Mouse (Mus musculus) midbrain, embryonic 13.5 days (tissue): ENCODE measurements around the gene Slc4a8. TPM values are rescaled to one million over a fixed set of nuclear protein-coding genes. Genes with fewer than 3 reads are reported as not detected.
"Not testable (repeated sequence)": the region's sequence is repeated elsewhere in the genome, so short reads cannot be mapped to it uniquely, and the experiment has no call there.

ENCODE experiments used
- ATAC-seq: fragments of 200-750 bp; cut with Nextera tagmentation; 2 replicates; pipeline ENCODE4 v1.8.0; 2017; ENCODE audit warnings: mild to moderate bottlenecking, moderate TSS enrichment, moderate library complexity
- H3K27ac ChIP-seq: fragments of 300-500 bp; sonication (generic); 2 replicates; pipeline ENCODE4 v1.5.1; 2015; ENCODE audit warnings: inconsistent platforms, mild to moderate bottlenecking, moderate library complexity
- H3K27me3 ChIP-seq: fragments of 300-500 bp; sonication (generic); 2 replicates; pipeline ENCODE4 v1.6.1; 2015; ENCODE audit warnings: mild to moderate bottlenecking, inconsistent platforms
- H3K36me3 ChIP-seq: fragments of 300-500 bp; sonication (generic); 2 replicates; pipeline ENCODE4 v1.6.1; 2015; ENCODE audit warnings: mild to moderate bottlenecking, inconsistent platforms
- H3K4me1 ChIP-seq: fragments of 300-500 bp; sonication (generic); replicated peaks from 2 replicates; pipeline ENCODE4 v1.6.1; 2015; ENCODE audit warnings: inconsistent platforms
- H3K4me2 ChIP-seq: fragments of 300-500 bp; sonication (generic); replicated peaks from 2 replicates; pipeline ENCODE4 v1.6.1; 2015; ENCODE audit warnings: moderate library complexity, mild to moderate bottlenecking, inconsistent platforms
- H3K4me3 ChIP-seq: fragments of 300-500 bp; sonication (generic); replicated peaks from 2 replicates; pipeline ENCODE4 v1.5.1; 2015; ENCODE audit warnings: mild to moderate bottlenecking, inconsistent platforms
- H3K9ac ChIP-seq: fragments of 300-500 bp; sonication (generic); replicated peaks from 2 replicates; pipeline ENCODE4 v1.6.1; 2015; ENCODE audit warnings: mild to moderate bottlenecking, inconsistent platforms
- H3K9me3 ChIP-seq: fragments of 300-500 bp; sonication (generic); 2 replicates; pipeline ENCODE4 v1.6.1; 2016; ENCODE audit warnings: mild to moderate bottlenecking, inconsistent platforms
- WGBS: fragments of 180-500 bp; shearing (Covaris S2); methylation state at CpG from one replicate; pipeline ENCODE4 v1.1.7; 2015; 5-methylcytosine and 5-hydroxymethylcytosine counted together
- polyA plus RNA-seq: library from polyadenylated mRNA; unstranded; fragments of >200 nt; fragmentation: Nextera tagmentation; extraction: Ambion mirVana; gene quantifications from 2 replicates; pipeline ENCODE4 v1.2.1, GENCODE M21; 2015

The Slc4a8 gene
- polyA plus RNA-seq, 1 experiment from 2014 or later = 23.3 TPM

DNA sequence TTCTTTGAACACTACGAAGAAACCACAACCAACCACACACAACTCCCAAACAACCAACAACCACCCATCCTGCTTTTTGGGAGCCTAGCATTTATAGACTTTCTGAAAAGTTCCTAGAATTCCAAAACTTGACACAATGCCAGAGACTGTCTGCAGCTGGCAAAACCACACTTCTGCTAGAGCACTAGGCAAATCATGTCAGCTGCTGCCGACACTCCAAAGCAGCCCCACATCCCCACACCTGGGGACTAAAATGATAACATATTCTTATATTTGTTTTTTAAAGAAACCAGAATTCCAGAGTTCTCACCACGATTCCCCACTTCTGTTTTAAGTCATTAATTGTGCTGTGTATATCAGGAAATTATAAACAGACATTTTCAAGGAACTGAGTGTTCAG lies 57.3 kb downstream of the Slc4a8 start:
- Histone ChIP-seq H3K9me3 (no peaks in the 10 kb centered on the region), H3K4me3 (no peak overlapping the region), H3K27me3 (peaks cover 19% of the 10 kb centered on the region), H3K27ac (no peak overlapping the region), H3K4me1 (peaks cover 4% of the 10 kb centered on the region; the same call in 1 of the 2 replicates), H3K36me3 (peaks cover 35% of the 10 kb centered on the region), H3K9ac (no peak overlapping the region), H3K4me2 (no peak overlapping the region)
- no peak for ATAC-seq
- 95% methylated on average over 3 of the region's 3 CpGs for WGBS

DNA sequence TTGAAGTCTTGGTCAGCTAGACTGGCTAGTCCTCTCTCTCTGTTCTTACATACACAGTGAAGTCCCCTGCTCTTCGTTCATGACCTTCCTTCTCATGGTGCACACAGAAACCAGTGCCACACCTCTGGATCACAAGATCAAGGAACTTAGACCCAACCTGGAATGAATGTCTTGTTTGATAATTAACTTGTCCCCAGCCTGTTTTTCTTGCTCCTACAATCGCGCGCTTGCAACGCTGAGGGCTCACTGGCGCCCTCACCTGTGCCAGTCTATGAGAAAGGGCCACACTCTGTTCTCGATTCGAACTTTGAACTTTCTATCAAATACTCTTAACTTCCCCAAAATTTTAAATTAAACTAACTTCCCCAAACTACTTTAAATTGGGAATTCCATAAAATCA lies 60.3 kb downstream of the Slc4a8 start:
- Histone ChIP-seq H3K27ac (no peak overlapping the region), H3K36me3 (peaks cover 17% of the 10 kb centered on the region), H3K4me1 (0 out of 2 replicates have a peak, but pooled peaks cover 6% of the 10 kb centered on the region), H3K9ac (no peak overlapping the region), H3K9me3 (no peaks in the 10 kb centered on the region), H3K4me3 (no peak overlapping the region), H3K27me3 (peaks cover 24% of the 10 kb centered on the region), H3K4me2 (no peak overlapping the region)
- ATAC-seq = no peak
- 59% methylated on average over 8 of the region's 8 CpGs for WGBS

DNA sequence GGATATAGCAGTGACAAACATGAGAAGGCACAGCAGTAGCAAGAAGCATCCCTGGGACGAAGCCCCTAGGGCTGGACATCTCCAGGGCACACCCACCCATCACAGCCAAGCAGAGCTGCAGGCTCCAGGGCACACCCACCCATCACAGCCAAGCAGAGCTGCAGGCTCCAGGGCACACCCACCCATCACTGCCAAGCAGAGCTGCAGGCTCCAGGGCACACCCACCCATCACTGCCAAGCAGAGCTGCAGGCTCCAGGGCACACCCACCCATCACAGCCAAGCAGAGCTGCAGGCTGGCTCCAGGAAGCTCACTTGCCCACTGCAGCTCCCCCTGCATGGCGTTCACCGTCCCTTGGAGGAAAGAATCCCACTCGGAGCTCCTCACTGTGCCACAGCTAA lies 60.8 kb downstream of the Slc4a8 start:
- not testable (repeated sequence) for H3K4me1 ChIP-seq, ATAC-seq, H3K4me3 ChIP-seq, H3K9ac ChIP-seq, H3K9me3 ChIP-seq, H3K4me2 ChIP-seq, H3K27ac ChIP-seq
- H3K27me3 ChIP-seq = peaks cover 24% of the 10 kb centered on the region
- 75% methylated on average over 4 of the region's 4 CpGs for WGBS
- H3K36me3 ChIP-seq = peaks cover 15% of the 10 kb centered on the region

DNA sequence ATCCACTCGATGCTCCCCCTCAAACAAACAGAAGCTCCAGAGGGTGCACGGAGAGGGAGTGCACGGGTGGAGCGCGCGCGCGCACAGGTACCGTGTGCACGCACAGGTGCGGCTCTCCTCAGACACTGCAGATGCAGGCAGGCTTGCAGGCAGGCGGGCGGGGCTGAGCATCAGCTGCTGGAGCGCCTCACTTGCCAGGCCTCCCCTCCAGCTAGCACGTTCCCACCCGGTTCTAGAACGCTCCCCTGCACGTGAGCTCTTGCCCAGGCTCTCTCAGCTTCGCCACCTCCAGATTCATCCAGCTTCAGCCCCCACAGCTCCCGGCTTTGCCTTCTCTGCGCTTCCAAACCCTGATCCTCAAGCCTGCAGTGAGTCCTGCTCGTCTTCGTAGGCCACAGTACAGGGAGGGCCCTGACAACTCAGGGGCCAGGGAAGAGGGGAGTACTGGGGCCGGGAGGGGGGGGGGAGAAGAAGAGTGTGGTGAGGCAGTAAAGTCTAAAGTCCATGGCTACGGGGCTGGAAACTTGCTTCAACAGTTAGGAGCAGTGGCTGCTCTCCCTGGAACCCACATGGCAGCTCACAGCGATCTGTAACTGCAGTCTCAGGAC lies 63.8 kb downstream of the Slc4a8 start:
- Histone ChIP-seq H3K4me3 (peak overlapping the region; percentile 21), H3K36me3 (no peaks in the 10 kb centered on the region), H3K9me3 (no peaks in the 10 kb centered on the region), H3K27ac (no peak overlapping the region), H3K9ac (peak overlapping the region; percentile 46; the same call in 1 of the 2 replicates), H3K4me1 (0 out of 2 replicates have a peak, but pooled peaks cover 6% of the 10 kb centered on the region), H3K4me2 (peak overlapping the region; percentile 45), H3K27me3 (peaks cover 22% of the 10 kb centered on the region)
- peak; percentile 63 for ATAC-seq
- 14% methylated on average over 26 of the region's 26 CpGs for WGBS

DNA sequence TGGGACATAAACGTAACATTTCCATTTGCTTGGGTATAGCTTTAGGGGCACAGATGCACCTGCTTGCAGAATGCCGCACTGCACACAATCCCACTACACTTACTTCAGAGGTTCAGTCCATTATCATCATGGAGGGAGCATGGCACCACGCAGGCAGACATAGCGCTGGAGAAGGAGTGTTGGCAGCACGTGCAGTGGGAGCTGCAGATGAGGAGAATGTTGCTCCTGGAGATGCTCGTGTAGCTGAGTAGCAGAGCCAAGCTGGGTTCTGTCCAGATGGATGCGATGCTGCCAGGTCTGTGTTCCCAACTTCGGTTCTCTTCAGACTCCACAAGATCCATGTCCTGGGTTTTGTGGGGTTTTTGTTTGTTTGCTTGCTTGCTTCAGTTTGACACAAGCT lies 64.5 kb downstream of the Slc4a8 start:
- H3K4me3 ChIP-seq = no peak overlapping the region
- 0 out of 2 replicates have a peak, but pooled peaks cover 6% of the 10 kb centered on the region for H3K4me1 ChIP-seq
- H3K27me3 ChIP-seq = peaks cover 22% of the 10 kb centered on the region
- H3K27ac ChIP-seq = no peak overlapping the region
- WGBS = 87% methylated on average over 8 of the region's 8 CpGs
- H3K9me3 ChIP-seq = no peaks in the 10 kb centered on the region
- no peak overlapping the region for H3K4me2 ChIP-seq
- no peaks in the 10 kb centered on the region for H3K36me3 ChIP-seq
- no peak for ATAC-seq
- H3K9ac ChIP-seq = no peak overlapping the region

DNA sequence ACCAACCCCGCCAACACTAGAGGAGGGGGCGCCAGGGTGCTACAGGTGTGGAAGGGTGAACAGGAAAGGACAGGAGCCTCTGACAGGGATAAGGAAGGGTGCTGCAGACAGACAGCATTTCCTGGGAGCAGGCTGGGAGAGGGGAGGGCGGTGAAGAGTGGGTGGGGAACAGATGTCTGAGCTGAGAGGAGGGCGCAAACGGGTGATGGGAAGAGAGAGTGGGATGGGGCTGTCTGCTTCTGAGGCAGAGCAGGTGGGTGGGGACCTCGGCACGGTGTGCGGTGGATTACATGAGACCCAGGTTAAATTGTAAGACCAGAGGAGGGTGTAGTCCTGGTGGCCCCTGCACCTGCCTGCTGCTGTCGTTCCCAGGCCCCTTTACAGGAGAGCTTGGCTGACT lies 68.2 kb downstream of the Slc4a8 start:
- no peaks in the 10 kb centered on the region for H3K9me3 ChIP-seq
- no peak overlapping the region for H3K4me2 ChIP-seq
- no peak overlapping the region for H3K27ac ChIP-seq
- H3K9ac ChIP-seq = no peak overlapping the region
- H3K4me3 ChIP-seq = no peak overlapping the region
- WGBS = 86% methylated on average over 9 of the region's 9 CpGs
- peaks cover 10% of the 10 kb centered on the region for H3K4me1 ChIP-seq
- no peaks in the 10 kb centered on the region for H3K36me3 ChIP-seq
- no peak for ATAC-seq
- H3K27me3 ChIP-seq = peaks cover 14% of the 10 kb centered on the region

DNA sequence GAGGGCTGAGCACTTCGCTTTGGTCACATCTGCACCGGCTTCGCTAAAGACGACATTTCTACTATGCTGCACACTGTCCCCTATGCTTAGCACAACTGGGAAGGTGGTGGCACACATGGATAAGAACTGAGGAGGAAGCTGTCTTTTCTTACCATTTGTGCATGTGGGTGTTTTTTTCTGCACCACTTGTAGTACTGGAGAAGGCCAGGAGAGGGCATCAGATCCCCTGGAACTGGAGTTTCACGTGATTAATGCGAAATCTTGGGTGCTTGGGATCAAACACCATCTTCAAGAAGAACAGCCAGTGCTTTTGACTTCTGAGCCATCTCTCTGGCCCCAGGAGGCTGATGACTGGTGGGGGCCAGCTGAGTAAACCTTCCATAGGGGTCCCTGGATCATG lies 69.1 kb downstream of the Slc4a8 start:
- no peak overlapping the region for H3K4me2 ChIP-seq
- H3K9me3 ChIP-seq = no peaks in the 10 kb centered on the region
- no peak overlapping the region for H3K4me3 ChIP-seq
- no peak overlapping the region for H3K27ac ChIP-seq
- WGBS = 56% methylated on average over 6 of the region's 6 CpGs
- no peak overlapping the region for H3K9ac ChIP-seq
- peaks cover 4% of the 10 kb centered on the region for H3K4me1 ChIP-seq
- peaks cover 7% of the 10 kb centered on the region for H3K27me3 ChIP-seq
- no peak for ATAC-seq
- H3K36me3 ChIP-seq = no peaks in the 10 kb centered on the region

DNA sequence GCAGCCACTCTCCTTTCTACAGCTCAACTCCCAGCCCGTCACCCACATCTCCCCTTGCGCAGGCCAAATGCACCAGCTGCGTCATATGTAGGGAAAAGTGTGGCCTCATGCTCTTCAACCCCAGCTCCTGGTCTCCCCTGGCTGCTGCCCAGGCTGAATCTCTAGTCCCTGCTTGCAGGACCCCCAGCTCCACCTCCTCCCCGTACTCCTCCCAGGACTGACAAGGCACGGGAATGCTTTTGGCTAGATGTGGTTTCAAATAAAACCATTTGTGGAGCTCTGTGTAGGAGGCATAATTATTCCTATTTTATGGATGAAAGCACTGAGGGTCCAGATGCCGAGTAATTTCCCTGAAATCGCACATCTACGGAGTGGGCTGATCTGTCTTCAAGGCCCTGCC lies 70.6 kb downstream of the Slc4a8 start:
- Histone ChIP-seq H3K27ac (no peak overlapping the region), H3K27me3 (0 out of 2 replicates have a peak, but pooled peaks cover 3% of the 10 kb centered on the region), H3K4me2 (no peak overlapping the region), H3K4me3 (no peak overlapping the region), H3K4me1 (peaks cover 4% of the 10 kb centered on the region), H3K36me3 (no peaks in the 10 kb centered on the region), H3K9me3 (no peaks in the 10 kb centered on the region), H3K9ac (no peak overlapping the region; the same call in 1 of the 2 replicates)
- ATAC-seq = no peak
- 82% methylated on average over 8 of the region's 8 CpGs for WGBS

DNA sequence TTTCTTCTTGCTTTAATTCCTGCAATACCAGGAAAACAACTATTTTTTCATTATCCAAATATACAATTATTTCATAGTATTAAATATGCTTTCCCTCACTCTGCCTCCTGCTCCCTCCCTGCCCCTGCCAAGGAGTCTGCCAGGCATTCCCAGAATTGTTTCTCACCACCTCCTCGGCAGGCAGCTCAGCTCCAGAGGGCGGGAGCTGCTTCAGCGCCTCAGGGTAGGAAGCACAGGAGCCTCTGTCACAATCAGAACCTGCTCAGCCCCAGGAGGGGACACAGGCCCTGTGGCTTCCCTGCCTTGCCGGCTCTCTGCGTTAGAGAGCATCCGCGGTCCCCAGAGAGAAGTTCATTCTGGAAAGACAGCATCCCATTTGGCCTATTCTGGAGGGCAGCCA lies 71.2 kb downstream of the Slc4a8 start:
- 20% methylated on average over 7 of the region's 7 CpGs for WGBS
- no peaks in the 10 kb centered on the region for H3K36me3 ChIP-seq
- no peak for ATAC-seq
- no peak overlapping the region for H3K27ac ChIP-seq
- peaks cover 4% of the 10 kb centered on the region for H3K4me1 ChIP-seq
- no peaks in the 10 kb centered on the region for H3K9me3 ChIP-seq
- H3K27me3 ChIP-seq = 0 out of 2 replicates have a peak, but pooled peaks cover 3% of the 10 kb centered on the region
- no peak overlapping the region for H3K4me2 ChIP-seq
- no peak overlapping the region; the same call in 1 of the 2 replicates for H3K9ac ChIP-seq
- no peak overlapping the region for H3K4me3 ChIP-seq

DNA sequence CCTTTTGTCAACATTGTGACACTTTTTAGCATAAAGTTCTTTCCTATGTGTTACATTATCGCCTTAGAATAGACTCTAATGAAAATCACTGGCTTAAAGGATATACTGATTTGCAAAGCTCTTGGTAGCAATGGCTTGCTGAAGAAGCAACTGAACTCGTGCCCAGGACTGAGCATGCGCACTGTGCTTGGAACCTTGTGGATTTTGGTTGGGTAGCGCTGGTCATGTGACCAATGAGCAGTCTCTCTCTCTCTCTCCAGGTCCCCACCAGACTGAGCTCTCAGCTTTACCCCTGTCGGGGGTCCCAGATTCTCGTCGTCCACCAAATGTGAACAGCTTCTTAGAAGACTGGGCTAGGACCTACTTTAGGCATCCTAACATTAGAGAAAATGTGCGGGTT lies 75.2 kb downstream of the Slc4a8 start:
- Histone ChIP-seq H3K4me3 (no peak overlapping the region), H3K27me3 (no peaks in the 10 kb centered on the region), H3K4me1 (peaks cover 6% of the 10 kb centered on the region), H3K9me3 (no peaks in the 10 kb centered on the region), H3K36me3 (no peaks in the 10 kb centered on the region), H3K27ac (no peak overlapping the region), H3K4me2 (no peak overlapping the region), H3K9ac (no peak overlapping the region)
- ATAC-seq = no peak
- WGBS = 80% methylated on average over 8 of the region's 8 CpGs

DNA sequence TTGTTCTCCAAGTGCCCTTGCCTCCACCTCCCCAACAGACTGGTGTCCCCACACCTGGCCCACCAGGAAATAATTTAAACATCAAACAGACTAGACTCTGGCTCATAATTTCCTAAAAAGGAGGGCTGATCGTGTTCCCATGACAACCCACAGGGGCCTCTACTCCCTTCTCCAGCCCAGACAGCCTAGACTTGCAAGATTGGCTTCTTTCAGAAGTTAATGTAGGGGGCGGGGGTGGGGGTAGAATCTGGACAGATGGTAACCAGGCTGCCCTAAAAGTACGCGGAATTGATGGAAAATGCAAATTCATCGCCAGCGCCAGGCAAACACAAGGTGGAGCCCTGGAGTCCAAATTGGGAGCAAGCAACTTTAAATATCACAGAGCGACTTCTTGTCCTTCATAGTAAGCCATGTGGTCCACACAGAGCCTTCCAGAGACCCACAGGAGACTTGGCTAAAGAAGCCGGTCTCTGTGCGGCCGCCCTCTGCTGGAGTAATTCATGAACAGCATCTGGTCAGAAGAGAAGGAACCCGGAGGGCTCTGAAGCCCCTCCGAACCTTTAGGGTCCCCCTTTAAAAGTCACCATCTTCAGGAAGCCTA lies 77.2 kb downstream of the Slc4a8 start:
- H3K36me3 ChIP-seq = no peaks in the 10 kb centered on the region
- 34% methylated on average over 12 of the region's 12 CpGs for WGBS
- H3K4me1 ChIP-seq = 0 out of 2 replicates have a peak, but pooled peaks cover 2% of the 10 kb centered on the region
- 0 out of 2 replicates have a peak, but pooled peaks have one; percentile 48 for ATAC-seq
- H3K9ac ChIP-seq = no peak overlapping the region
- H3K27ac ChIP-seq = no peak overlapping the region
- H3K9me3 ChIP-seq = no peaks in the 10 kb centered on the region
- H3K4me3 ChIP-seq = no peak overlapping the region
- H3K4me2 ChIP-seq = no peak overlapping the region
- H3K27me3 ChIP-seq = peaks cover 2% of the 10 kb centered on the region; the same call in 1 of the 2 replicates

DNA sequence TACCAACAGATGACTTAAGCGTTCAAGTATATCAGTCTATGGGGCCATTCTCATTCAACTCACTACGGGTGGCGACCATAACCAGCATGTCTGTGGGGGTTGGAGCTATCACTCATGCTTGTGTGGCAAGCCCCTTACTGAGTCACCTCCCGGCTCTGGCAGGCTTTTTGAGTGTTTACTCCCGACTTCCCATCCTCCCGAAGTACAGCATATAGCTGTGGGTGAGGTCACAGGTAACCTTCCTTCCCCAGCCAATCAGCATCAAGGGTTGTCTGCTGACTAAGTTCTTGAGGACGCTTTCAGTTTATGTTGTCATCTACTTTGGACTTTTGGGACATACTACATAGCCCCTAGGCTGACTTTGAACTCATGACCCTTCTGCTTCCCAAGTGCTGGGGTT lies 82.8 kb downstream of the Slc4a8 start:
- Histone ChIP-seq H3K4me2 (no peak overlapping the region), H3K4me1 (0 out of 2 replicates have a peak, but pooled peaks cover 8% of the 10 kb centered on the region), H3K27ac (no peak overlapping the region), H3K36me3 (no peaks in the 10 kb centered on the region), H3K9me3 (peaks cover 4% of the 10 kb centered on the region), H3K4me3 (no peak overlapping the region), H3K27me3 (peaks cover 2% of the 10 kb centered on the region; the same call in 1 of the 2 replicates), H3K9ac (no peak overlapping the region)
- WGBS = 83% methylated on average over 7 of the region's 7 CpGs
- no peak for ATAC-seq
